Mouse (Mus musculus): ENCODE data around the gene Tnfsf12.
A peak's percentile ranks its signal among the peaks of the same experiment; 100 is the strongest.
"Not testable (repeated sequence)": the region's sequence is repeated elsewhere in the genome, so short reads cannot be mapped to it uniquely, and the experiment has no call there.

Tnfsf12 gene

DNA sequence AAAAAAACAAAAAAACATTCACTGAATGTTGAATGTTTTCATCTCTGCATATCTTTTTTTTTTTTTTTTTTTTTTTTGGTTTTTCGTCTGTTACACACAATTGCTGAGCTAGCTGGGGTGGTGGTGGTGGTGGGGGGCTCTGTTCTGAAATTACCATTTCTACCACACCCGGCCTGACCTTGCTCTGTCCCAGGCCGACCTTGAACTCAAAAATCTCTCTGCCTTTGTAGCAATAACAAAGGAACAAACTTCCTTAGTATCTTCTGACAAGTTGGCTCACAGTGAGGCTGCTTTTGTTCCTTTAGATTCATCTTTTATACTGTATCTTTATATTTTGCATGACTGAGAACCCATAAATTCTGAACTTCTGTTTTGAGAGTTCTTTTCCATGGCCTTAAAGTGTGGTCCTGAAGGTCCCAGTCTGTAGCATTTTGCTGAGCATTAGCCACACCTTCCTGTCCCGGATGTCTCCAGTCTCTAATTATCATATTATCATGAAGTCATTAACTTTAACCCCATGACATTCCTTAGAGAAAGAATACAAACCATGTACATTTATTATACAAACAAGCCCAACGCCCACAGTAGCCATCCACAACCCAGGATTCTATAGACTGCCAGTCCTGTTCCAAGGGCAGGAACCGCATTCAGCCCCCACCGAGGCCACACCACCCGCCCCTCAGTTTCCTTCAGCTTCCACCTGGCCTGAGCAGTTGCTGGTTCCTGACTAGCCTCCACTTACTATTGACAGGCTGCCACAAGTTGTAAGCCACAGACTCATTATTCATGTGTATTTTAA is 8.4 kb upstream of the Tnfsf12 start:
- DNase-seq = no peak

DNA sequence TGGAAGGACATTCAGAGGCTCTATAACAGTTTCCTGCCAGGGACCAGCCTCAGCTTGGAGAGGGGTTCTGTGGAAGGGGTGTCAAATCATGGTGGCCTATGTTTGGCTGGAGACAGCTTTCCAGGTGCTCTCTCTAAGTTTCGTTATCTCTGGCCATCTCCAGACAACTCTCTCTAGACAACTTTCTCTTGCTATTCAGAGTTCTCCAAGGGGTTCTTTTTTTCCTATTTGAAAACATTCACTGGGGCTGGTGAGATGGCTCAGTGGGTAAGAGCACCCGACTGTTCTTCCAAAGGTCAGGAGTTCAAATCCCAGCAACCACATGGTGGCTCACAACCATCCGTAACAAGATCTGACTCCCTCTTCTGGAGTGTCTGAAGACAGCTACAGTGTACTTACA is 7.7 kb upstream of the Tnfsf12 start:
- DNase-seq = not testable (repeated sequence)

DNA sequence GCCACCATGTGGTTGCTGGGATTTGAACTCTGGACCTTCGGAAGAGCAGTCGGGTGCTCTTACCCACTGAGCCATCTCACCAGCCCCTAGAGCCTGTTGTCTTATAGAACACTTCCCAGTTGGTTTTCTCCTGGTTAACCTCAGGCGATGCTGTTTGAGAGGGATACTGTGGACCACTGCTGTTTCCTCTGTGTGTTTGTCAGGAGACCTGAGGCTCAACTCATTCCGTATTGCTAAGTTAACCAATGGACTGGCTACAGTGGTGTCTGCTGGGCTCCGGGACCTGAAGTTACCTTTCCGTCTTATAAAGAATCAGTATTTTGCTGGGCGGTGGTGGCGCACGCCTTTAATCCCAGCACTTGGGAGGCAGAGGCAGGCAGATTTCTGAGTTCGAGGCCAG is 7.2 kb upstream of the Tnfsf12 start:
- DNase-seq = not testable (repeated sequence)

- DNase-seq = no peak
Measured at GRCm38 (mm10) chr11:69699595-69699994, 3.9 kb upstream of the Tnfsf12 start.

- no peak for DNase-seq
Measured at GRCm38 (mm10) chr11:69698574-69698973, 2.9 kb upstream of the Tnfsf12 start.

DNA sequence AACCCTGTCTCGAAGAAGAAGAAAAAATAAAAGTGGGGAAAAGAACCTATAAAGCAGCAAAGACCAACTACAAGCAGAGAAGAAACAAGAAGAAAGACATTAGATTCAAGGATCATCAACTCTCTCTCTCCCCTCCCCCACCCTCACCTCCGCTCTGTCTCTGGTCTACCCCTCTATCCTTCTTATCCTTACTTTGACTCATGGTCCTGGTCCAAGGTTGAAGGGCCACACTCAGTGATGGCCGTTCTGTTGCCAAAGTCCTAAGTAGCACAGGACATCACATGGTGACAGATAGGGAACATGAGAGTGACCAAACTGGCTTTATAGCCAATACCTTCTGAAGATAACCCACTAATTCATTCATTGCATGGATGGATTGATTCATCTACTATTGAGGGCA is 1.7 kb upstream of the Tnfsf12 start:
- DNase-seq = no peak

DNA sequence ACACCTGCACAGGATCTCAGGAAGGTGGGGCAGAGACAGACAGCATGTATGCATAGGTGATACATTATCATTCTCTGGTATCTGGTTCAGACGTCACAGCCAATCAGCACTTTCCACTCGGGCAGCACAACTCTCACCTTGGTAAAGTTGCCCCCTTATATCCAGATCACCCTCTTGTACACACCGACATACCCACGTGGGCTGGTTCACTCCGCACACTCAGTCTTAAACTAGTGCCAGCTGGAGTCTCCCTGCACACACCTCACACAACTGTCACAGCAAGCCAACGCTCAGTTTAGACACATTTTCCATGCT is 646 bp downstream of the Tnfsf12 start:
- no peak for DNase-seq

DNA sequence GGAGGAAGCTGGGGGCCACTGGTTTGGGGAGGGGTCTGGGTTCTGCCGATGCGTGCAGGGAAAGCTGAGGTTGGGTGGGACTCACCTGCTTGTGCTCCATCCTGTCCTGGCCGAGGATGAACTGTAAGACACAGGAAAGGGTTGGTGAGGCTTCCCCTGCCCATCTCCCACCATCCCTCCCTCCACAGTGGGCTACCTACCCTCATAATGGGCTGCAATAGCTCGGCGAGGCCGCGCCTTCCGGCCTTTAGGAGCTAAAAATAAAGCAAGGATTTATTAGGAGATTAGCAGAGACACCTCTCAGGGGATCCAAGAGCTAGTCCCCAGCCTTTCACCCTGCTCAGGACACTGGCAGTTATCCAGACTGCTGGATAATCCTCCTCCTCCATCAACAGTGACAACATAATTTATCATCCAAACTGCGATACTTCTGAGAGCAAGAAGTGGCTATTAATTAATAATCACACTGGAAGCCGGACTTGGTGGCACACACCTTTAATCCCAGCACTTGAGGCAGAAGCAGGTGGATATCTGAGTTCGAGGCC is 2.2 kb downstream of the Tnfsf12 start:
- no peak for DNase-seq

- no peak for DNase-seq
Measured at GRCm38 (mm10) chr11:69692863-69693262, 2.8 kb downstream of the Tnfsf12 start.

DNA sequence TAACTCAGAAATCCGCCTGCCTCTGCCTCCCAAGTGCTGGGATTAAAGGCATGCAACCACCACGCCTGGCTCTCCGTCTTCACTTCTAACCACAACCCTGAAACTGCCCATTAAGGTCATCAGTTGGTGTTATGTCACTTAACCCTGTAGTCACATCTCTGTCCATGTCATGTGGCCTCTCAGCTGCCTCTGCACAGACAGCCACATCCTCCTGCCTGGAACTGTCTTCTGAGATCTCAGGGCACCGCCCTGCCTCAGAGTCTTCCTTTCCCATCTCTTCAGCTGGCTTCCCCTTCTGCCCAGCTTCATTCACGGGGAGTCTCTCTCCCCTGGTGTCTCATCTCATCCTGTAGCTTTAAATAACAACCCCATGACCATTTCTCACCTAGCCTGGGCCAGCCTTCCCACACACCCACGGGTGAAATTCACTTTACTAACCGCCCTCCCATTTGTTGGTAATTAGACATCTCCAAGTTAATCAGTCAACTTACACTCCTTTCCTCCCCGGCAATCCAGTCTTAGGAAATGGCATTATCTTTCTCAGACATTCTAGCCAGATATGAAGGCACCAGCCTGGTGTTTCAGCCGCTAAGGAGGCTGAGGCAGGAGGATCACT is 3.3 kb downstream of the Tnfsf12 start:
- DNase-seq = peak; percentile 35 to 38

GRCm38 (mm10) chr11:69689891-69690290 is 5.8 kb downstream of the Tnfsf12 start:
- DNase-seq = no peak

GRCm38 (mm10) chr11:69687061-69687460 is 8.6 kb downstream of the Tnfsf12 start:
- DNase-seq = no peak

DNA sequence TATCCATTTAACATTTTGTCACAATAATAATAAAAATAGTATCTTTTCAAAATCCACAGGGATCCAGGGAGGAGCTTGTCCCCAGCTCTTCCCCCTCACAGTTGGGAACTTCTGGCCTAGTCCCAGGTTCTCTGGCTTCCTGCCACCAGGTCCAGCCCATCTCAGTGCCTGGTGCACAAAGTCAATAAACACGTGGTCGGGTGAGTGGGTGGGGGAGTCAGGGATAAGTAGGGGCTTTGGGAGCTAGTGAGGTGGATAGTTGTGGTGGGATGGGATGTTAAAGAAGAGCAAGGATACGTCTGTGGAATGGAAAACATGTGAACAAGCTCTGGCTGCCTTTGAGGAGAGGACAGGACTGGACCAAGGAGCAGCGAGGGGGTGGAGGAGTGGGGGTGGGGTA is 9.3 kb downstream of the Tnfsf12 start:
- peak; percentile 84 to 88 for DNase-seq

- peak; percentile 82 to 89 for DNase-seq
Measured at GRCm38 (mm10) chr11:69685526-69686148, 10.0 kb downstream of the Tnfsf12 start, which contains the start of gene Tnfsf13. TSS of gene Tnfsf13 (minus strand) at chr11:69685784.

- DNase-seq = no peak
Measured at GRCm38 (mm10) chr11:69684936-69685335, 10.7 kb downstream of the Tnfsf12 start.

DNA sequence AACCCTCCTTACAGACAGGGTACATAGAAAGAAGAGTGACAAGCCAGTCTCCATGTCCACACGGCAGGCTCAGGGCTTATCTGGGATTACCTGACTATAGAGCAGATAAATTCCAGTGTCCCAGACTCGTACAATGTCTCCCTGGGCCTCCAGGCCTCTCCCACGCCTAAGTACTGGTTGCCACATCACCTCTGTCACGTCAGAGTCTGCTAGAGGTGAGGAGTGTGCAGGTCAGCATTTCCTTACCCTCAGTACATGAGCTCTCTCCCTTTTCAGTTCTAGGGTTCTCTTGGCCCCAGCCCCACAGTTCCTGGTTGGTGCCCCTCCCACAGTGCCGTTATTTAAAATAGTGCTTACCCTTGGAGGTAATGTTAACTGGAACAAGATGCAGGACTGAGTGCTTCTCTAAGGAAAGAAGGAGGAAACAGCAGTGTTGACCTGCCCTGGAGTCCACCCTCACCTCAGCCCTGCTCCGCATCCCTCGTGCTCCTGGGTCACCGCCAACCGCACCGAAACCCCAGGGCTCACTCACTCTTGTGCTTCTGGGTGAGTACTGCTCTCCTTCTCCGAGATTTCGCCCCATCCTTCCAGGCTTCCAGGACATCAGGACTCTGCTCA is 11.4 kb downstream of the Tnfsf12 start:
- DNase-seq = peak; percentile 47 to 50

DNA sequence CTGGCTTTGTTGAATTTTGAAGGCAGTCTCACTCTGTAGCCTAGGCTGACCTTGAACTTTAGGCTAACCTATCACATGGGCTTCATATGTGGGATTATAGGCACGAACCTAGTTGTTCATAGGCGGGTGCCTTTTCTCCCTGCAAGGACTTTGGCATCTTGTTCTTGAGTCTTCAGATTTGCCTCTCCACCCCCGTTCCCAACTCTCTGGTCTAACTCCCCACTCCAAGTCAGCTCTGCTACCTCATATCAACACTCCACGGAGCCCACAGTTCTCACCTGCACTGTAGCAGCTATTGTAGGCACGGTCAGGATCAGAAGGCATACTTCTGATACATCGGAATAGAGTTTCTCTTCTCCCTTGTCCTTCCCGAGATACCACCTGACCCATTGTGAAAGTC is 12.1 kb downstream of the Tnfsf12 start:
- no peak for DNase-seq

DNA sequence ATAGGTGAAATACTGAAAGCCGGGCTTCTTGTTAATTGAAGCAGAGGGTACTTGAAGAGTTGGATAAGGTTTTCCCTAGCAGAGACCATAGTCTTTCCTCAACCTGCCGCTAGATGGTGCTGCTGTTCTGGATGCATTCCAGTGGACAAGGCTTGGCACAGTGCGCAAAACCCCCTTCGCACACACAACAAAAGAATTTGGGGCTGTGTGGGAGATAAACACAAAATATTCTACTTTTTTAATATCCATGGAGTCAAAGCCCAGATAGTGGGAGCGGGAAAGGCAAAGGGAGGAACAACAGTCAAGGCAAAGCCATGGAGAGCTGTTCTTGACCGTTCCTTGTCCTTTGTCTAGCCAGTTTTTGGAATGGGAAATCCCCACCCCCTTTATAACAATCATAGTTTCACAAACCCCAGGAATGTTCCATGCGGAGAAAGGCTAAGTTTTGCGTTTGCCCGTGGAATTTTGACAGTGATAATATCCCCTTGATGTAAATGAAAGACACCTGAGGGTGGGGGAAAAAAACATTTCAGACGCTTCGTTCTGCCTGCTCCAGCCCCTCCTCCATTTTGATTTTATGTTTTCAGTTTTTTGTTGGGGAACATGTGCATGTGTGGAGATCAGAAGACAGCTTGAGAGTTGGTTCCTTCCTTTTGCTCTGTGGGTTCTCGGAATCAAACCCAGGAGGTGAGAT is 12.7 kb downstream of the Tnfsf12 start:
- peak; percentile 89 to 95 for DNase-seq

DNA sequence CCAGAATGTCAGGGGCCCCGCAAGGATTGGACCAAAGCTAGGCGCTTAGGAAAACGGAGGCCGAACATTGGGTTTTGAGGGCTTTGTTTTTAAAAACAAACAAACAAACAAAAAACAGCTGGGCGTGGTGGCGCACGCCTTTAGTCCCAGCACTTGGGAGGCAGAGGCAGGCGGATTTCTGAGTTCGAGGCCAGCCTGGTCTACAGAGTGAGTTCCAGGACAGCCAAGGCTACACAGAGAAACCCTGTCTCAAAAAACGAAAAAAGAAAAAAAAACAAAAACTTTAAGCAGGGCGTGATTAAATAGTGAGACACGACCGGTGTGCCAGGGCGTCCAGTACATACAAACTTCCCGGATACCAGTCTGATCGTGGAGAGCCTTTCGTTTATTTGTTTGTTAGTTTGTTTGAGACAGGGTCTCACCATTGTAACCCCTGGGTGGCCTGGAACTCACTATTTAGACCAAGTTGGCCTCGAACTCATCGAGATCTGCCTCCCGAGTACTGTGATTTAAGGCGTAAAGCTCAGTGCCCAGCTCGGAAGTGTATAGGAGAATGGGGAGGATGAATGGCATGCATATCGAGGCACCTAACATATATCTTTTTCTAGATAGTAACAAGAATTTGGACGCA is 13.3 kb downstream of the Tnfsf12 start:
- no peak for DNase-seq

GRCm38 (mm10) chr11:69681314-69682208 is 14.1 kb downstream of the Tnfsf12 start, which contains the start of gene Senp3:
TSS of gene Senp3 (minus strand) at chr11:69682084.
- DNase-seq = peak; percentile 97 to 99
